Mouse (Mus musculus) stomach, postnatal 0 days (tissue): ENCODE measurements around the gene Thap8.

Source experiments
- CTCF ChIP-seq: IDR thresholded peaks from 2 replicates; pipeline ENCODE4 v1.5.1; 2016; ENCODE audit warnings: antibody characterized with exemption, low read depth, mild to moderate bottlenecking, moderate library complexity
- EP300 ChIP-seq: optimal IDR thresholded peaks from 2 replicates; pipeline ENCODE3; 2016; ENCODE audit warnings: antibody characterized with exemption

DNA sequence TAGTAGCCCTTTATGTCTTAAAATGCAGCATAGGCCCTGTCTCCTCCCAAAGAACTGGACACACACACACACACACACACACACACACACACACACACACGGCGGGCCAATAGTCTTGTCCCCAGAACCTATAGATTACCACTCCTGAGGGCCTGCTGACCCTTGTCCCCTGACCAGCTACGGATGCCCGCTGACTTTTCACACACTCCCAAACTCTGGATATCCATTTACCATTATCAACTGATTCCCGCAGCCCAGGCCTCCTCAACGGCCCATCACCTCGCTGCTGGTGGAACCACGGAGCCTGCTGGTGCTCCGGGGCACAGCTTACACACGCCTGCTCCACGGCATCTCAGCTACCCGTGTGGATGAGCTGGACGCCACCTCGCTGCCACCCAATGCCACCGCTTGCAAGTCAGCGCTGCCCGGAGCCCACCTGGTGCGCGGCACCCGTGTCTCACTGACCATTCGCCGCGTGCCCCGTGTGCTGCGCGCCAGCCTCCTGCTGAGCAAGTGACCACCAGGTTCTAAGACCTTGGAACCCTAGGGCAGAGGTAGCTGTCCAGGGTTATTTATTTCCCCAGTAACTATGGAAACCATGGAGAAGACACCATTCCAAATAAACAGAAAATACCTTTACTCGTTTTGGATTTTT lies 33.9 kb downstream of the Thap8 start:
- TF ChIP-seq CTCF (no peak), EP300 (no peak)
